Mouse (Mus musculus): ENCODE measurements at regions not wholly inside any gene's neighbourhood (a gene's known extent, or its start where the extent isn't known, plus 50 kb on each side); places are given as distances from the start of the nearest gene placed in this dataset.

DNA sequence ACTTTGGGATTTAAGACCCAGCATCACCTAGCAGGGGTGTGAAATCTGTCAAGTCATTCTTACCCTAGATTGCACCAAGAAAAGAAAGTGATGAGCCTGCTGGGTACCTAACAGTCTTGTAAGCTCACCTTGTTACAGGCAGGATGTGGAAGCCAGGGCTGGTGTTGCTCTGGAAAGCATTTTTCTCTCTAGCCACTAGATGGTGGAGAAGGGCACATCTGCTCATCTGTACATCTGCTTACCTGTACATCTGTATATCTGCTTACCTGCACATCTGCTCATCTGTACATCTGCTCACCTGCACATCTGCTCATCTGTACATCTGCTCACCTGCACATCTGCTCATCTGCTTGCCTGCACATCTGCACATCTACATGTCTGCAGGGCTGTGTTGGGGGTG lies 102.0 kb upstream of the Spata13 start:
- TF ChIP-seq POLR2A (IDR thresholded peaks at IDR 0.05; ENCODE audit: borderline replicate concordance, insufficient read depth, low read length) = no peak
- Histone ChIP-seq H3K27ac (ENCODE audit: insufficient read depth, low read length) (no peak overlapping the region), H3K4me1 (ENCODE audit: control insufficient read depth, insufficient read depth, low read length) (peaks cover 9% of the 10 kb centered on the region), H3K27me3 (ENCODE audit: control insufficient read depth, insufficient read depth, low read length) (no peaks in the 10 kb centered on the region), H3K4me3 (replicated peaks; ENCODE audit: insufficient read depth, low read depth, low read length) (no peak overlapping the region)
- no peak for DNase-seq

- H3K27ac ChIP-seq (ENCODE audit: insufficient read depth, low read length) = no peak overlapping the region
- H3K4me3 ChIP-seq (replicated peaks; ENCODE audit: insufficient read depth, low read depth, low read length) = no peak overlapping the region
- no peak for TF ChIP-seq CTCF (IDR thresholded peaks at IDR 0.05; ENCODE audit: borderline replicate concordance, insufficient read depth, low read depth, low read length)
- TF ChIP-seq POLR2A (IDR thresholded peaks at IDR 0.05; ENCODE audit: borderline replicate concordance, insufficient read depth, low read length) = no peak
- H3K4me1 ChIP-seq (ENCODE audit: control insufficient read depth, insufficient read depth, low read length) = peaks cover 5% of the 10 kb centered on the region
- WGBS = 65% methylated on average over 23 of the region's 23 CpGs
- H3K27me3 ChIP-seq (ENCODE audit: control insufficient read depth, insufficient read depth, low read length) = no peaks in the 10 kb centered on the region
- no peak for DNase-seq
Measured at GRCm38 (mm10) chr14:60533452-60534224, 100.2 kb upstream of the Spata13 start.

DNA sequence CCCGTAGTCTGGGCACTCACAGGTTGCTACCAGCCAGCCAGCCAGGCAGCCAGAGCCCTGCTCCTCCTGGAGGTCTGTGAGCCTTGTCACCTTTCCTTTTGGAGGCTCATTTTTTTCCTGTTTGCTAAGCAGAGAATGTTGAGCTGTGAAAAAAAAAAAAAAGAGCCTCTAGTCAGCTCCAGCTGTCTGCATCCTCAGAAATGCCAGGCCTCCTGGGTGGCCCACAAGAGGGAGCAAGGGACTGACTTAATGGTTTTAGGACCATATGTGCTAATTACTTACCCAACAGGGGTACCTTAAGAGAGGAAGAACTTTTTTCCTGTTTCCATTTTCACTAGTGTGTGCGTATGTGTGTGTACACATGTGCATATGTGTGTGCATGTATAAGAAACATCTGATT lies 94.8 kb upstream of the Spata13 start:
- H3K27ac ChIP-seq (ENCODE audit: insufficient read depth, low read length) = no peak overlapping the region
- H3K27me3 ChIP-seq (ENCODE audit: control insufficient read depth, insufficient read depth, low read length) = no peaks in the 10 kb centered on the region
- WGBS = 98% methylated on average over 2 of the region's 2 CpGs
- no peak for DNase-seq
- no peak overlapping the region for H3K4me3 ChIP-seq (replicated peaks; ENCODE audit: insufficient read depth, low read depth, low read length)
- TF ChIP-seq POLR2A (IDR thresholded peaks at IDR 0.05; ENCODE audit: borderline replicate concordance, insufficient read depth, low read length) (no peak), CTCF (IDR thresholded peaks at IDR 0.05; ENCODE audit: borderline replicate concordance, insufficient read depth, low read depth, low read length) (no peak)
- H3K4me1 ChIP-seq (ENCODE audit: control insufficient read depth, insufficient read depth, low read length) = no peaks in the 10 kb centered on the region; the same call in none of the 2 replicates

DNA sequence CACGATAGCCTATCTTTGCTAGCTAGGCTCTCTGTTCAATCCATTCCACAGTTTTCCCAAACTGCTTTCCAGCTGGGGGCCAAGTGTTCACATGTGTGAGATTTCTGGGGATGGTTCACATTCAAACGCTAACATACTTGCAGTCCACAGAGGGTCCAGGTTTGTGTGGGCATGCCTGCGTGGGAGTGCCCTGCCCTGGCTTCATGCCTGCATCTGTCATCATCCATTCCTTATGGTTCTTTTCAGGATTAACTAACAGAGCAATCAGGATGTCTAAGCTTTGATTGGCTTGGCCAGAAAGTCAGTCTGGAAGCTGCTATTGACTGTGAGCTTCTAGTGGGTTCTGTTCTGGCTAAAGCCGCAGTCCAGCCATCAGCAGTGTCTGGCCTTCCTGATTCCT lies 93.7 kb upstream of the Spata13 start:
- no peak overlapping the region for H3K27ac ChIP-seq (ENCODE audit: insufficient read depth, low read length)
- H3K4me3 ChIP-seq (replicated peaks; ENCODE audit: insufficient read depth, low read depth, low read length) = no peak overlapping the region
- H3K27me3 ChIP-seq (ENCODE audit: control insufficient read depth, insufficient read depth, low read length) = no peaks in the 10 kb centered on the region
- 45% methylated on average over 4 of the region's 4 CpGs for WGBS
- no peaks in the 10 kb centered on the region; the same call in none of the 2 replicates for H3K4me1 ChIP-seq (ENCODE audit: control insufficient read depth, insufficient read depth, low read length)
- TF ChIP-seq POLR2A (IDR thresholded peaks at IDR 0.05; ENCODE audit: borderline replicate concordance, insufficient read depth, low read length) (no peak), CTCF (IDR thresholded peaks at IDR 0.05; ENCODE audit: borderline replicate concordance, insufficient read depth, low read depth, low read length) (no peak)
- no peak for DNase-seq

- WGBS = 92% methylated on average over 5 of the region's 5 CpGs
Measured at GRCm38 (mm10) chr14:60541596-60541995, 92.2 kb upstream of the Spata13 start.

DNA sequence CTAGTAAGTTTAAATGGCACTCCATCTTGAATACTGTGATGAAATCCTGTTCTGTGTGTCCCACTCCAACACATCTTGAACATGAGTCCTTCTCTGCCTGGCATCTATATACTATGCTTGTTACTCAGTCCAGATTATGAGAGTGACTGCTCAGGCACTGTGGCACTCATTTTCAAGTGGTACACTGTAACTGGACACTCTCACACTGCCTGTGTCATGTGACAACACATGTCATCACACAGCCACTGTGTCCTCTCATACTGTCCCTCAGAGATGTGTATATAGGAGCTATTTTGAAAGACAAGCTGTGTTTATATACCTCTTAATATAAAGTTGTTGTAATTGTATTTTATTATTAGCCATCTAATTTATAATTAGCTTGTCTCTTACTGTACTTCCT lies 89.0 kb upstream of the Spata13 start:
- no peak overlapping the region for H3K27ac ChIP-seq (ENCODE audit: insufficient read depth, low read length)
- no peak overlapping the region for H3K4me3 ChIP-seq (replicated peaks; ENCODE audit: insufficient read depth, low read depth, low read length)
- H3K4me1 ChIP-seq (ENCODE audit: control insufficient read depth, insufficient read depth, low read length) = no peaks in the 10 kb centered on the region; the same call in 1 of the 2 replicates
- H3K27me3 ChIP-seq (ENCODE audit: control insufficient read depth, insufficient read depth, low read length) = no peaks in the 10 kb centered on the region
- TF ChIP-seq CTCF (IDR thresholded peaks at IDR 0.05; ENCODE audit: borderline replicate concordance, insufficient read depth, low read depth, low read length) (no peak), POLR2A (IDR thresholded peaks at IDR 0.05; ENCODE audit: borderline replicate concordance, insufficient read depth, low read length) (no peak)
- DNase-seq = no peak

More at GRCm38 (mm10) chr14:60541596-60541995, 92.2 kb upstream of the Spata13 start:
- Histone ChIP-seq H3K27me3 (ENCODE audit: control insufficient read depth, insufficient read depth, low read length) (no peaks in the 10 kb centered on the region), H3K27ac (ENCODE audit: insufficient read depth, low read length) (no peak overlapping the region), H3K4me1 (ENCODE audit: control insufficient read depth, insufficient read depth, low read length) (no peaks in the 10 kb centered on the region; the same call in 1 of the 2 replicates), H3K4me3 (replicated peaks; ENCODE audit: insufficient read depth, low read depth, low read length) (no peak overlapping the region)
- TF ChIP-seq POLR2A (IDR thresholded peaks at IDR 0.05; ENCODE audit: borderline replicate concordance, insufficient read depth, low read length) (no peak), CTCF (IDR thresholded peaks at IDR 0.05; ENCODE audit: borderline replicate concordance, insufficient read depth, low read depth, low read length) (no peak)
- DNase-seq = no peak

GRCm38 (mm10) chr14:60554222-60554740 lies 79.5 kb upstream of the Spata13 start:
- peak in 1 of 2 experiments; percentile 17 for DNase-seq
- H3K27me3 ChIP-seq (ENCODE audit: control insufficient read depth, insufficient read depth, low read length) = no peaks in the 10 kb centered on the region
- 29% methylated on average over 6 of the region's 6 CpGs for WGBS
- H3K4me1 ChIP-seq (ENCODE audit: control insufficient read depth, insufficient read depth, low read length) = no peaks in the 10 kb centered on the region
- H3K4me3 ChIP-seq (replicated peaks; ENCODE audit: insufficient read depth, low read depth, low read length) = no peak overlapping the region
- TF ChIP-seq CTCF (IDR thresholded peaks at IDR 0.05; ENCODE audit: borderline replicate concordance, insufficient read depth, low read depth, low read length) (no peak), POLR2A (IDR thresholded peaks at IDR 0.05; ENCODE audit: borderline replicate concordance, insufficient read depth, low read length) (no peak)
- no peak overlapping the region for H3K27ac ChIP-seq (ENCODE audit: insufficient read depth, low read length)

- 71% methylated on average over 5 of the region's 5 CpGs for WGBS
- DNase-seq = no peak
- TF ChIP-seq CTCF (IDR thresholded peaks at IDR 0.05; ENCODE audit: borderline replicate concordance, insufficient read depth, low read depth, low read length) = no peak
- no peak for TF ChIP-seq POLR2A (IDR thresholded peaks at IDR 0.05; ENCODE audit: borderline replicate concordance, insufficient read depth, low read length)
- no peak overlapping the region for H3K4me3 ChIP-seq (replicated peaks; ENCODE audit: insufficient read depth, low read depth, low read length)
- no peaks in the 10 kb centered on the region for H3K4me1 ChIP-seq (ENCODE audit: control insufficient read depth, insufficient read depth, low read length)
- no peaks in the 10 kb centered on the region for H3K27me3 ChIP-seq (ENCODE audit: control insufficient read depth, insufficient read depth, low read length)
- no peak overlapping the region for H3K27ac ChIP-seq (ENCODE audit: insufficient read depth, low read length)
Measured at GRCm38 (mm10) chr14:60556541-60556940, 77.3 kb upstream of the Spata13 start.

Measured in cerebellum, adult 2 months (tissue).